Mouse (Mus musculus): ENCODE results near the gene AC161166.1.

GRCm38 (mm10) chr7:24466835-24467234, 45.4 kb downstream of the AC161166.1 start:
- TF ChIP-seq GATA1 (IDR thresholded peaks at IDR 0.05; ENCODE audit: borderline replicate concordance, low read length) (no peak), CTCF (IDR thresholded peaks at IDR 0.05; ENCODE audit: low read depth, low read length) (no peak), TAL1 (conservative IDR thresholded peaks at IDR 0.05; ENCODE audit: low read depth, low read length) (no peak), POLR2AphosphoS5 (IDR thresholded peaks at IDR 0.05; ENCODE audit: insufficient replicate concordance, low read depth, low read length) (no peak), GATA2 (IDR thresholded peaks at IDR 0.05; ENCODE audit: borderline replicate concordance, low read depth, low read length) (no peak)

Measured in G1E (cell line).